Mouse (Mus musculus) midbrain, embryonic 16.5 days (tissue): ENCODE measurements at regions not wholly inside any gene's neighbourhood (a gene's known extent, or its start where the extent isn't known, plus 50 kb on each side); places are given as distances from the start of the nearest gene placed in this dataset.
A peak's percentile ranks its signal among the peaks of the same experiment; 100 is the strongest.

Experiments used
- ATAC-seq: fragments of 200-750 bp; cut with Nextera tagmentation; 2 replicates; pipeline ENCODE4 v1.8.0; 2017; ENCODE audit warnings: moderate TSS enrichment
- H3K27ac ChIP-seq: fragments of 300-500 bp; sonication (generic); 2 replicates; pipeline ENCODE4 v1.5.1; 2014; ENCODE audit warnings: mild to moderate bottlenecking, low read length, mixed read lengths
- H3K27me3 ChIP-seq: fragments of 300-500 bp; sonication (generic); 2 replicates; pipeline ENCODE4 v1.6.1; 2014; ENCODE audit warnings: low read depth, low read length, mixed read lengths; ENCODE audit not compliant: control insufficient read depth, insufficient read depth
- H3K36me3 ChIP-seq: fragments of 300-500 bp; sonication (generic); 2 replicates; pipeline ENCODE4 v1.6.1; 2014; ENCODE audit warnings: mild to moderate bottlenecking, low read length, moderate library complexity, mixed read lengths; ENCODE audit not compliant: control insufficient read depth, insufficient read depth
- H3K4me1 ChIP-seq: fragments of 300-500 bp; sonication (generic); 2 replicates; pipeline ENCODE4 v1.6.1; 2014; ENCODE audit warnings: mild to moderate bottlenecking, low read length, mixed read lengths; ENCODE audit not compliant: control insufficient read depth, insufficient read depth
- H3K4me2 ChIP-seq: fragments of 300-500 bp; sonication (generic); 2 replicates; pipeline ENCODE4 v1.6.1; 2014; ENCODE audit warnings: mild to moderate bottlenecking, low read length, mixed read lengths
- H3K4me3 ChIP-seq: fragments of 300-500 bp; sonication (generic); 2 replicates; pipeline ENCODE4 v1.5.1; 2014; ENCODE audit warnings: low read depth, mild to moderate bottlenecking, low read length, moderate library complexity, mixed read lengths
- H3K9ac ChIP-seq: fragments of 300-500 bp; sonication (generic); 2 replicates; pipeline ENCODE4 v1.6.1; 2014; ENCODE audit warnings: low read depth, low read length, mixed read lengths
- H3K9me3 ChIP-seq: fragments of 300-500 bp; sonication (generic); replicated peaks from 2 replicates; pipeline ENCODE4 v1.6.1; 2014; ENCODE audit warnings: mild to moderate bottlenecking, low read length, mixed read lengths; ENCODE audit not compliant: control insufficient read depth, poor library complexity, severe bottlenecking
- WGBS: fragments of 180-500 bp; shearing (Covaris S2); extraction: QIAGEN DNeasy Blood & Tissue Kit; methylation state at CpG from one replicate; pipeline ENCODE4 v1.1.7; 2014; 5-methylcytosine and 5-hydroxymethylcytosine counted together

- H3K27me3 ChIP-seq = no peaks in the 10 kb centered on the region
- H3K9ac ChIP-seq = no peak overlapping the region
- WGBS = 37% methylated on average over 7 of the region's 7 CpGs
- no peak overlapping the region for H3K4me3 ChIP-seq
- H3K27ac ChIP-seq = no peak overlapping the region
- H3K4me1 ChIP-seq = no peaks in the 10 kb centered on the region; the same call in 1 of the 2 replicates
- H3K4me2 ChIP-seq = peak overlapping the region; percentile 33
- no peaks in the 10 kb centered on the region for H3K36me3 ChIP-seq
- ATAC-seq = peak; percentile 75; the same call in 1 of the 2 replicates
- no peaks in the 10 kb centered on the region for H3K9me3 ChIP-seq
Observed at GRCm38 (mm10) chr1:94790604-94791003, 522.8 kb upstream of the Fam174a start.

DNA sequence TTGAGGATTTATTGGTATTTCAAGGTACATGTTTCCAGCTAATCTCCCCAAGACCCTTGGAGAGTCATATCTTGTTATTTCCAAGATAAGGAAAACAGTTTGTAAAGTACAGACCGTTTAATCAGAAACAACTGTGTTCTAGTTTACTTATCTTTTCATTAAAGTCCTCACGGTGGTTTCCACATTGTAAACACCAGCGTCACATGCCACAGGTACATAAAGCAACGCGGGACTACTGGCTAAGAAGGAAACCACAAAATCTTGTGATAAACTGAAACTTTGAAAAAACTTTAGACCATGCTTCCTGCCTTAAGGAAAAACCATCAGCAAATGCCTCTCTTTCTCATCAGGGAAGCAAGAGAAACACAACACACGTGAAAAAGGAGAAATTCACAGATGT lies 522.4 kb upstream of the Fam174a start:
- 60% methylated on average over 6 of the region's 6 CpGs for WGBS
- Histone ChIP-seq H3K27ac (no peak overlapping the region), H3K36me3 (no peaks in the 10 kb centered on the region), H3K27me3 (no peaks in the 10 kb centered on the region), H3K4me3 (no peak overlapping the region), H3K4me1 (no peaks in the 10 kb centered on the region; the same call in 1 of the 2 replicates), H3K4me2 (no peak overlapping the region), H3K9me3 (no peaks in the 10 kb centered on the region), H3K9ac (no peak overlapping the region)
- ATAC-seq = no peak

DNA sequence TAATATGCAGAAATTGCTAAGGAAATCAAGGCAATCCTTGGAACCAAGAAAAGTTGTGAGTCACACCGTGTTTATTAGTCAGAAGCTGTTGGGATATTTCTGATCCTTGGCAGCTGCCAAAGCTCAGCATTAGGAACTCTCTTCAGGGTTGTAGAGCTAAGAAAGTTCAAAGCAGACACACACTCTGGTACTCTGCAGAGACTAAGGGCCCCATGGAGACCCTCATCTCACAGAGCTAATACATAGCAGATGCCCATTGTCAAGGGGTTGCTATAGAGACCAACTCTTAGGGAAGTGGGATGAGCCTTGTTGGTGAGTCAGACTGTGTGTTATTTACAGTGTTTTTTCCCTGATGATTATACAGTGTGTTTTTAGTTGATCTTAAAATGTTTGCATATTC lies 517.4 kb upstream of the Fam174a start:
- Histone ChIP-seq H3K4me2 (no peak overlapping the region), H3K27me3 (no peaks in the 10 kb centered on the region), H3K4me3 (no peak overlapping the region), H3K9me3 (no peaks in the 10 kb centered on the region), H3K36me3 (no peaks in the 10 kb centered on the region), H3K9ac (no peak overlapping the region), H3K27ac (no peak overlapping the region), H3K4me1 (no peaks in the 10 kb centered on the region)
- no peak for ATAC-seq
- 39% methylated on average over 1 of the region's 1 CpGs for WGBS

DNA sequence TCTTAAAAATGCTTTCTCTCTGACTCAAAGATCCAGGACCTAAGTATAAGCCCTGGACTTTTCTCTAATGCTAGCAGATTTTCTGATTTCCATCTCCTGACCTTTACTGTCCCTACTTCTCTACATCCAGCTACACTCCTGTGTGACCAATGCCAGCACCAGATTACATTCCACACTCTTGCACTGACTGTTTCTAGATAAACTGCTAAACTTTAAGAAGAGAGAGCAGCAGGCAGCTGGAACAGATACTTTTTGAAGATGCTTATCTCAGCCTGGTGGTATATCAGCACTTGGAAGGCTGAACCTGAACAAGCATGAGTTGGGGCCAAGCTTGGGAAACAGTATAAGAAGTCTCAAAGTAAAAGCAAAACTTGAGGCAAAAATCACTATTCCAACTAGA lies 509.7 kb upstream of the Fam174a start:
- H3K27ac ChIP-seq = no peak overlapping the region
- no peaks in the 10 kb centered on the region for H3K4me1 ChIP-seq
- no peak overlapping the region for H3K4me2 ChIP-seq
- H3K4me3 ChIP-seq = no peak overlapping the region
- ATAC-seq = no peak
- no peaks in the 10 kb centered on the region for H3K9me3 ChIP-seq
- no peaks in the 10 kb centered on the region for H3K36me3 ChIP-seq
- H3K9ac ChIP-seq = no peak overlapping the region
- no peaks in the 10 kb centered on the region for H3K27me3 ChIP-seq

DNA sequence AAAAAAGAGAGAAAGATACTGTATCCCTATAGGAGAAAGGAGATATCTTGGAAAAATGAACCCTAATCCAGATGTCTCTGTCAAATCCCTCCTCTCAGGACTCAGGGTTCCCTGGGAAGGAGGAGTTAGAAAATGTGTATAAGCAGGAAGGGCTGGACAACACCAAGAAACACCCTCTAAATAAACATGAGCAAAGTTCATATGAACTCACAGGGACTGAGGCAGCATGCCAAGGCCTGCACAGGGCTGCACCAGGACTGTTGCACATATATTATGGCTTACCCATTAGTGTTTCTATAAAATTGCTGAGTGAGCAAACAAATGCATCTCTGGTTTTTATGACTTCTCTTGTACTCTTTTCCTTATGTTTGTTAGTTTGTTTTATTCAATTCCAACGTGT lies 508.5 kb upstream of the Fam174a start:
- no peak overlapping the region for H3K4me2 ChIP-seq
- no peaks in the 10 kb centered on the region for H3K9me3 ChIP-seq
- no peaks in the 10 kb centered on the region for H3K4me1 ChIP-seq
- H3K27me3 ChIP-seq = no peaks in the 10 kb centered on the region
- WGBS = 74% methylated on average over 1 of the region's 1 CpGs
- no peak overlapping the region for H3K9ac ChIP-seq
- no peak for ATAC-seq
- no peak overlapping the region for H3K4me3 ChIP-seq
- no peaks in the 10 kb centered on the region for H3K36me3 ChIP-seq
- H3K27ac ChIP-seq = no peak overlapping the region

GRCm38 (mm10) chr1:94827628-94828027 lies 485.8 kb upstream of the Fam174a start:
- ATAC-seq = no peak
- no peak overlapping the region for H3K4me2 ChIP-seq
- H3K36me3 ChIP-seq = no peaks in the 10 kb centered on the region
- H3K9me3 ChIP-seq = no peaks in the 10 kb centered on the region
- H3K9ac ChIP-seq = no peak overlapping the region
- no peaks in the 10 kb centered on the region for H3K27me3 ChIP-seq
- H3K4me1 ChIP-seq = no peaks in the 10 kb centered on the region
- H3K27ac ChIP-seq = no peak overlapping the region
- no peak overlapping the region for H3K4me3 ChIP-seq

GRCm38 (mm10) chr1:94835982-94836381 lies 477.4 kb upstream of the Fam174a start:
- Histone ChIP-seq H3K9me3 (no peaks in the 10 kb centered on the region), H3K4me1 (no peaks in the 10 kb centered on the region), H3K36me3 (no peaks in the 10 kb centered on the region), H3K27ac (no peak overlapping the region), H3K9ac (no peak overlapping the region), H3K4me3 (no peak overlapping the region), H3K27me3 (no peaks in the 10 kb centered on the region), H3K4me2 (no peak overlapping the region)
- 93% methylated on average over 4 of the region's 4 CpGs for WGBS
- ATAC-seq = no peak

- no peak for ATAC-seq
- no peaks in the 10 kb centered on the region for H3K9me3 ChIP-seq
- no peak overlapping the region for H3K27ac ChIP-seq
- no peaks in the 10 kb centered on the region for H3K4me1 ChIP-seq
- no peaks in the 10 kb centered on the region for H3K36me3 ChIP-seq
- no peak overlapping the region for H3K9ac ChIP-seq
- no peak overlapping the region for H3K4me3 ChIP-seq
- no peak overlapping the region for H3K4me2 ChIP-seq
- WGBS = 83% methylated on average over 1 of the region's 1 CpGs
- no peaks in the 10 kb centered on the region for H3K27me3 ChIP-seq
Observed at GRCm38 (mm10) chr1:94851522-94851921, 461.9 kb upstream of the Fam174a start.

DNA sequence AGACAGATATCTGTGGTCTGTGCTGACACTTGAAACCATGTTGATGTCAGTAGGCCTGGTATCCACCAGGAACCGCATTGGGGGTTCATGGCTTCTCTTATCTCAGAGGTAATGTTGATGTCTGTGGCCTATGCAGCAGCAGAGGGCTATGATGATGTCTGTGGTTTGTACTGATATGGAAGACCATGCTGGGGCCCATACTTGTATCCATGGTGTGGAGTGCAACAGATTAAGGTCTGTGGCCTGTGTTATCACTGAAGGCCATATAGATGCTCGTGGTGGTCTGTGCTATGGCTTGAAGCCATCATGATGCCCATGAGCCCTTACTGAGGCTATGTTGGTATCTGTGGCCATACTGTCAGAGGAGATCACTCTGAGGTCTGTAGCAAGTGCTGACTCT lies 455.0 kb upstream of the Fam174a start:
- Histone ChIP-seq H3K27me3 (no peaks in the 10 kb centered on the region), H3K9ac (no peak overlapping the region), H3K4me2 (no peak overlapping the region), H3K4me3 (no peak overlapping the region), H3K9me3 (no peaks in the 10 kb centered on the region), H3K4me1 (no peaks in the 10 kb centered on the region), H3K27ac (no peak overlapping the region), H3K36me3 (no peaks in the 10 kb centered on the region)
- no peak for ATAC-seq
- 90% methylated on average over 2 of the region's 2 CpGs for WGBS

- Histone ChIP-seq H3K9ac (no peak overlapping the region), H3K4me1 (no peaks in the 10 kb centered on the region), H3K9me3 (no peaks in the 10 kb centered on the region), H3K27me3 (no peaks in the 10 kb centered on the region), H3K36me3 (no peaks in the 10 kb centered on the region), H3K4me2 (no peak overlapping the region), H3K27ac (no peak overlapping the region), H3K4me3 (no peak overlapping the region)
- no peak for ATAC-seq
Observed at GRCm38 (mm10) chr1:94868872-94869271, 444.6 kb upstream of the Fam174a start.
